Mouse (Mus musculus): ENCODE measurements around the gene Dnaic2. TPM values are rescaled to one million over a fixed set of nuclear protein-coding genes. Genes with fewer than 3 reads are reported as not detected.

Gene Dnaic2
- not detected for polyA plus RNA-seq (2017; shearing (Covaris generic))

GRCm38 (mm10) chr11:114726965-114727825 lies at the start of gene Dnaic2:
Gene Dnaic2, plus strand, starts transcription at chr11:114727408.

GRCm38 (mm10) chr11:114764820-114765818 lies 37.9 kb downstream of the Dnaic2 start, which contains the start of gene Kif19a:
Gene Kif19a, plus strand, starts transcription at chr11:114765388.

GRCm38 (mm10) chr11:114795848-114796322 lies 68.7 kb downstream of the Dnaic2 start, which contains the start of gene Btbd17:
Gene Btbd17, minus strand, starts transcription at chr11:114795945.

GRCm38 (mm10) chr11:114798624-114799023 lies 71.4 kb downstream of the Dnaic2 start, which contains the start of gene Gpr142:
Gene Gpr142, plus strand, starts transcription at chr11:114798924.

Other genes starting within 250 kb of the Dnaic2 start
- 581 TPM for gene Rpl38, start 58.9 kb upstream of the Dnaic2 start, polyA plus RNA-seq (2017; shearing (Covaris generic))
- 2.0 TPM for gene Ttyh2, start 52.0 kb upstream of the Dnaic2 start, polyA plus RNA-seq (2017; shearing (Covaris generic))
- 0.18 TPM for gene Kif19a, start 38.0 kb downstream of the Dnaic2 start, polyA plus RNA-seq (2017; shearing (Covaris generic))
- not detected for gene Btbd17, start 68.5 kb downstream of the Dnaic2 start, polyA plus RNA-seq (2017; shearing (Covaris generic))
- gene Gpr142, start 71.5 kb downstream of the Dnaic2 start, polyA plus RNA-seq (2017; shearing (Covaris generic)) = not detected
- 0.10 TPM for gene Gprc5c, start 123.7 kb downstream of the Dnaic2 start, polyA plus RNA-seq (2017; shearing (Covaris generic))
- gene Cd300a, start 162.6 kb downstream of the Dnaic2 start, polyA plus RNA-seq (2017; shearing (Covaris generic)) = 0.62 TPM
- 0.13 TPM for gene Cd300lb, start 207.0 kb downstream of the Dnaic2 start, polyA plus RNA-seq (2017; shearing (Covaris generic))
- 0.42 TPM for gene Cd300c, start 241.7 kb downstream of the Dnaic2 start, polyA plus RNA-seq (2017; shearing (Covaris generic))

Measured in activated CD4-positive, CD25-positive, alpha-beta regulatory T cell, adult 9 weeks (primary cell).